Mouse (Mus musculus): ENCODE measurements around the gene Rgs8. TPM values are rescaled to one million over a fixed set of nuclear protein-coding genes. Genes with fewer than 3 reads are reported as not detected.

Rgs8 gene
- polyA plus RNA-seq, 2 experiments = 0.01 TPM; not detected in 1

DNA sequence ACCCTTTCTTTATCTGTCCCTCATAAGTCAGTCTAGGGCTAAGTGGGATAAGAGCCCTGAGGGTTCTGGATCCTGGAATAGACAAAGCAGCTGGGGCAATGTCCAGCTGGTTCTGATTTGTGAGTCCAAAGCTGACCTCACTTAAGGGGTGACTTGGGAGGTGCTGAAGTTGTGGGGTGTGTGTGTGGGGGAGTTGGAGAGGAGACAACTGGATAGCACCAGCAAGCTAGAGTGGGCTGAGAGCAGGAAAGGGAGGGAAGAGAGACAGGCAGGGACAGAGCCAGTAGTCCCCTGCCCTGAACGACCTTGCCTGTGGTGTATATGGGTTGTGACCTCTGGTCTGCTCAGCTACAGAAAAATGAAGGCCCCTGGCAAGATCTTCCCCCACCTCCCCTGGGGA lies 13.4 kb downstream of the Rgs8 start:
- Histone ChIP-seq H3K27me3 (ENCODE audit: control insufficient read depth, insufficient read depth, low read length) (no peaks in the 10 kb centered on the region; the same call in 1 of the 2 replicates), H3K36me3 (replicated peaks; ENCODE audit: control insufficient read depth, insufficient read depth, low read depth) (no peaks in the 10 kb centered on the region), H3K27ac (no peak overlapping the region), H3K9ac (replicated peaks) (no peak overlapping the region), H3K9me3 (ENCODE audit: control insufficient read depth, low read length) (no peaks in the 10 kb centered on the region), H3K4me1 (replicated peaks; ENCODE audit: control insufficient read depth in 2 of 2, insufficient read depth in 2 of 2, low read length in 1 of 2) (no peaks in the 10 kb centered on the region), H3K4me3 (ENCODE audit: insufficient read depth in 1 of 2, low read depth in 2 of 2, low read length in 2 of 2) (no peak overlapping the region), H3K4me2 (ENCODE audit: low read depth) (no peak overlapping the region)
- 13% methylated on average over 1 of the region's 1 CpGs for WGBS (ENCODE audit: insufficient replicate concordance)
- no peak for DNase-seq (ENCODE audit: low read depth in 3 of 3, low spot score in 3 of 3)
- ATAC-seq (ENCODE audit: insufficient read depth) = no peak
- no peak for TF ChIP-seq CTCF (IDR thresholded peaks at IDR 0.05; ENCODE audit: low read depth)
- no peak for TF ChIP-seq EP300 (IDR thresholded peaks at IDR 0.05; ENCODE audit: low read depth)

DNA sequence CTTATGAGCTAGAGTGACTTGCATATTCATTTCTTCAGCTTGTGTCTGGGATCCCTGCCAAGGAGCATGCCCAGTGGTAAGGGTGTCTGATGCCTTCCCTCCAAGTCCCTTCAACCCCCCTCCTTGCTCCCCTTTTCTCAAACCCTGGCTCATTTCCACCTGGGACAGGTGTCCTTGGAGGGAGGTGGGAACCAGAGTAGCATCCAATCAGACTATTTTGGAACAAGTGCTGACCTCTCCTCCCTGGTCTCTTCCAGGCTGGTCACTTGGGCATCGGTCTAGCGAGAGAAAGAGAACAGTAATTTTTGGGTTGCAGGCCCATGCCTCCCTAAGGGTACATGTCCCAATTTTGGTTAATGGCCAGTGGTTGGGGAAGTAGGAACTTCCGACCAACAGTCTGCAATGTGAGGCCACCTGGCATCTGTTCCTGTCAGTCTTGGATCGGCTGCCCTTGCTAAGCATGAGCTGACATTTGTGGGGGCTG lies 14.5 kb downstream of the Rgs8 start:
- no peaks in the 10 kb centered on the region for H3K4me1 ChIP-seq (replicated peaks; ENCODE audit: control insufficient read depth in 2 of 2, insufficient read depth in 2 of 2, low read length in 1 of 2)
- TF ChIP-seq CTCF (IDR thresholded peaks at IDR 0.05; ENCODE audit: low read depth) = no peak
- no peak for TF ChIP-seq EP300 (IDR thresholded peaks at IDR 0.05; ENCODE audit: low read depth)
- DNase-seq (ENCODE audit: low read depth in 3 of 3, low spot score in 3 of 3) (no peak), ATAC-seq (ENCODE audit: insufficient read depth) (no peak)
- H3K4me3 ChIP-seq (ENCODE audit: insufficient read depth in 1 of 2, low read depth in 2 of 2, low read length in 2 of 2) = no peak overlapping the region
- H3K27ac ChIP-seq = no peak overlapping the region
- no peak overlapping the region for H3K4me2 ChIP-seq (ENCODE audit: low read depth)
- 48% methylated on average over 4 of the region's 4 CpGs for WGBS (ENCODE audit: insufficient replicate concordance)
- no peaks in the 10 kb centered on the region; the same call in 1 of the 2 replicates for H3K27me3 ChIP-seq (ENCODE audit: control insufficient read depth, insufficient read depth, low read length)
- H3K9me3 ChIP-seq (ENCODE audit: control insufficient read depth, low read length) = no peaks in the 10 kb centered on the region
- no peaks in the 10 kb centered on the region for H3K36me3 ChIP-seq (replicated peaks; ENCODE audit: control insufficient read depth, insufficient read depth, low read depth)
- H3K9ac ChIP-seq (replicated peaks) = no peak overlapping the region

DNA sequence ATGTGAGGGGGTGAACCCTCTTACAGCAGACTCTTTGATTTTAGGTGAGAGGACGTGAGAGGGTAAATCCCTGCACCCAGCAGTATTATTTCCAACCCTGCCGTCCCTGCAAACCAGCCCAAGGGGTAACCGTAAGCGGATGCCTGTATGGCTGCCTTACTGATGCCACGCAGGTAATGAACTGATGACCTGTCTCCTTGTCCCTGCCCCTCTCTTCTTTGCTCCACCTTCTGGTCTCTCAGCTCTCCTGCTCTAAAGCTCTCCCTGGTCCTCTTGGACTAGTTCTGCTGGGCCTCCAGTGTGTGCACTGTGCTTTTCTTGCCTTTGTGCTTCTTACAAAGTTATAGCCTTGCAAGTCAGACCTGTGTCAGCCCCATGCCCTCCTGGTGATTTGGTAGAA lies 15.0 kb downstream of the Rgs8 start:
- Histone ChIP-seq H3K27ac (no peak overlapping the region), H3K36me3 (replicated peaks; ENCODE audit: control insufficient read depth, insufficient read depth, low read depth) (no peaks in the 10 kb centered on the region), H3K27me3 (ENCODE audit: control insufficient read depth, insufficient read depth, low read length) (no peaks in the 10 kb centered on the region; the same call in 1 of the 2 replicates), H3K4me3 (ENCODE audit: insufficient read depth in 1 of 2, low read depth in 2 of 2, low read length in 2 of 2) (no peak overlapping the region), H3K9me3 (ENCODE audit: control insufficient read depth, low read length) (no peaks in the 10 kb centered on the region), H3K4me2 (ENCODE audit: low read depth) (no peak overlapping the region), H3K4me1 (replicated peaks; ENCODE audit: control insufficient read depth in 2 of 2, insufficient read depth in 2 of 2, low read length in 1 of 2) (no peaks in the 10 kb centered on the region), H3K9ac (replicated peaks) (no peak overlapping the region)
- DNase-seq (ENCODE audit: low read depth in 3 of 3, low spot score in 3 of 3) (no peak), ATAC-seq (ENCODE audit: insufficient read depth) (no peak)
- WGBS (ENCODE audit: insufficient replicate concordance) = 54% methylated on average over 5 of the region's 5 CpGs
- no peak for TF ChIP-seq EP300 (IDR thresholded peaks at IDR 0.05; ENCODE audit: low read depth)
- TF ChIP-seq CTCF (IDR thresholded peaks at IDR 0.05; ENCODE audit: low read depth) = no peak

DNA sequence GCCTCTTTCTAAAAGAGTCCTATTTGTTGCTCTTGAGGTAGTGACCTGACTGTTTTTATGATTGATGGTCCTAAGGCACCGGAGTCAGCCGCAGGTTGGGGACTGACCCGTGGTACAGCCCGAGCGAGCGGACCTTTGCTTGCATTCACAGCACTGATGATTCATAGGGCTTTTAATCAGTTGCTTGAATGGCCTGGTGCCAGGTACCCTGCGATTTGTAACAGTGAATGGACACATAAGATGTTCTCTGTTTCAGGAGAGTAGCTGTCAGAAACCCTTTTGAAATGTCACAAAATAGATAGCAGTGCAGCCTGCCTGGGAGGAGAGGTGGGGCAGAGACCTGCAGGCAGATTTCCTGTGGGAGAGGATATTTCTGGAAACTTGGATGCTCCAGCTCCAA lies 16.3 kb downstream of the Rgs8 start:
- H3K27ac ChIP-seq = no peak overlapping the region
- no peaks in the 10 kb centered on the region; the same call in 1 of the 2 replicates for H3K27me3 ChIP-seq (ENCODE audit: control insufficient read depth, insufficient read depth, low read length)
- no peaks in the 10 kb centered on the region for H3K4me1 ChIP-seq (replicated peaks; ENCODE audit: control insufficient read depth in 2 of 2, insufficient read depth in 2 of 2, low read length in 1 of 2)
- H3K4me2 ChIP-seq (ENCODE audit: low read depth) = no peak overlapping the region
- H3K36me3 ChIP-seq (replicated peaks; ENCODE audit: control insufficient read depth, insufficient read depth, low read depth) = no peaks in the 10 kb centered on the region
- no peak for TF ChIP-seq CTCF (IDR thresholded peaks at IDR 0.05; ENCODE audit: low read depth)
- TF ChIP-seq EP300 (IDR thresholded peaks at IDR 0.05; ENCODE audit: low read depth) = no peak
- DNase-seq (ENCODE audit: low read depth in 3 of 3, low spot score in 3 of 3) (no peak), ATAC-seq (ENCODE audit: insufficient read depth) (no peak)
- WGBS (ENCODE audit: insufficient replicate concordance) = 68% methylated on average over 7 of the region's 7 CpGs
- no peak overlapping the region for H3K9ac ChIP-seq (replicated peaks)
- H3K9me3 ChIP-seq (ENCODE audit: control insufficient read depth, low read length) = no peaks in the 10 kb centered on the region
- H3K4me3 ChIP-seq (ENCODE audit: insufficient read depth in 1 of 2, low read depth in 2 of 2, low read length in 2 of 2) = no peak overlapping the region

DNA sequence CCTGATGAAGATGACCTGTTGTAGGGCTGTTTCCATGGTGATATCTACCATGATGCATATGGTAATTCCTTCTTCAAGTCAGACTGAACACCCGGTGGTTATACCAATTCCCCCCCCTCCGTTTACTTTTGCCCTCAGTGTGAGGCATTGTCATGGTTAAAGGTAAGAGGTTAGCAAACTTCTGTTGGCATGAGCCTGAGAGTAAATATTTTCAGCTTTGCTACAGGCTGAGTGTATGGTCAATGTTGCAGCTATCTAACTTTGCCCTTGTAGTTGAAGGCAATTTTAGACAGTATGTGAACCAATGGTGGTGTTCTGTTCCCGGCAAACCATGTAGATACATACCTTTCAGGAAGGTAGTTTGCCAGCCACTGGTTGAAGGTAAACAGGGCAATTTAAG lies 16.9 kb downstream of the Rgs8 start:
- TF ChIP-seq CTCF (IDR thresholded peaks at IDR 0.05; ENCODE audit: low read depth) = no peak
- TF ChIP-seq EP300 (IDR thresholded peaks at IDR 0.05; ENCODE audit: low read depth) = no peak
- Histone ChIP-seq H3K9ac (replicated peaks) (no peak overlapping the region), H3K9me3 (ENCODE audit: control insufficient read depth, low read length) (no peaks in the 10 kb centered on the region), H3K27me3 (ENCODE audit: control insufficient read depth, insufficient read depth, low read length) (no peaks in the 10 kb centered on the region; the same call in 1 of the 2 replicates), H3K4me3 (ENCODE audit: insufficient read depth in 1 of 2, low read depth in 2 of 2, low read length in 2 of 2) (no peak overlapping the region), H3K27ac (no peak overlapping the region), H3K36me3 (replicated peaks; ENCODE audit: control insufficient read depth, insufficient read depth, low read depth) (no peaks in the 10 kb centered on the region), H3K4me2 (ENCODE audit: low read depth) (no peak overlapping the region), H3K4me1 (replicated peaks; ENCODE audit: control insufficient read depth in 2 of 2, insufficient read depth in 2 of 2, low read length in 1 of 2) (no peaks in the 10 kb centered on the region)
- 48% methylated on average over 3 of the region's 3 CpGs for WGBS (ENCODE audit: insufficient replicate concordance)
- no peak for DNase-seq (ENCODE audit: low read depth in 3 of 3, low spot score in 3 of 3)
- no peak for ATAC-seq (ENCODE audit: insufficient read depth)

Data from liver, embryonic 14.5 days (tissue).